ENCODE assay signal across 31 mouse cellular contexts in the genomic region with DNA sequence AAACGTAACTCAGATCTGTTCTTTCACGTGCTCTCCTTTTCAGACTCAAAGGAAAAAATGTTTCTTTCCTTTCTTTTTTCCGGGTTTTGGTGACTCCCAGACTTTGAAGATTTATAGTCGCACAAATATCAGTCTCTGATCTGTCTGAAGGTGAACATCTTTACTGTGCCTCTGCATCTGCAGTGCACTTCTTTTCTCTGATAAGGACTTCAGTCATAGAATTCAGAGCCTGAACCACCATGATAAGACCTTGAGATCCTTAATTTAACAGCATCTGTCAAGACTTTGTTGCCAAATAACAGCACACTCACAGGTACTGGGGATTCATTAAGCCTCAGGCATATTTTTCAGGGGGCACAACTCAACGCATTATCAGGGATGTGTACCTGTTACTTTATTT. TPM values are rescaled to one million over a fixed set of nuclear protein-coding genes. Genes with fewer than 3 reads are reported as not detected.
DNase-seq lines count a peak whose midpoint lies in the region; ATAC-seq and TF ChIP-seq lines count a peak whose summit lies in the region.
"Had no signal": no experiment of that assay in that cellular context is flagged by ENCODE, and none has a peak within 500 bp of the region (broad histone marks: within the 10 kb centered on the region; RNA-seq: fewer than 3 reads in every experiment).

No protein-coding gene starts in this region.

- H3K9ac ChIP-seq in liver, embryonic 11.5 days (ENCODE audit: low read depth, low read length), result no peak overlapping the region
- no peak overlapping the region for H3K9ac ChIP-seq in liver, embryonic 12.5 days
- H3K9ac ChIP-seq in liver, postnatal 0 days (replicated peaks), result no peak overlapping the region
- H3K9ac ChIP-seq: embryonic facial prominence, embryonic 12.5 days; heart, embryonic 15.5 days; hindbrain, embryonic 14.5 days; limb, embryonic 13.5 days; midbrain, embryonic 15.5 days; neural tube, embryonic 15.5 days had no signal

- WGBS in liver, embryonic 11.5 days, result 66% methylated on average over 5 of the region's 5 CpGs
- 46% methylated on average over 5 of the region's 5 CpGs for WGBS in liver, embryonic 12.5 days (ENCODE audit: insufficient replicate concordance)
- 74% methylated on average over 5 of the region's 5 CpGs for WGBS in liver, postnatal 0 days (ENCODE audit: insufficient replicate concordance)

- no peak for DNase-seq in liver, embryonic 11.5 days (ENCODE audit: low spot score)
- DNase-seq in liver, result no peak
- no peak for DNase-seq in liver, postnatal 0 days
- DNase-seq in thymus, adult 18-20 months, result no peak
- DNase-seq in urinary bladder, postnatal 25 days (ENCODE audit: low spot score), result no peak
- no peak for DNase-seq in adrenal gland, adult 18-20 months (ENCODE audit: low spot score in 2 of 2)
- DNase-seq: adrenal gland, postnatal 10 days; cerebellum, adult 11-12 months; cerebellum, adult 9-11 months; embryo, embryonic 11 days; kidney, adult 9 months; kidney, postnatal 10 days; layer of hippocampus, adult 9-11 months; lung, adult 2 months; lung, postnatal 10 days; retina, postnatal 1 day; right cerebral cortex, postnatal 14 days; thymus, postnatal 14 days had no signal

- no peaks in the 10 kb centered on the region for H3K9me3 ChIP-seq in liver, embryonic 11.5 days (ENCODE audit: control insufficient read depth, low read length)
- H3K9me3 ChIP-seq in liver, embryonic 12.5 days (replicated peaks), result 0 out of 2 replicates have a peak, but pooled peaks cover 3% of the 10 kb centered on the region
- H3K9me3 ChIP-seq in liver, postnatal 0 days (ENCODE audit: low read length), result no peaks in the 10 kb centered on the region
- H3K9me3 ChIP-seq: embryonic facial prominence, embryonic 12.5 days; heart, embryonic 10.5 days; heart, embryonic 15.5 days; limb, embryonic 13.5 days; midbrain, embryonic 10.5 days; midbrain, embryonic 15.5 days; neural tube, embryonic 15.5 days had no signal

- peak; percentile 96 for TF ChIP-seq EP300 in liver, postnatal 0 days (IDR thresholded peaks at IDR 0.05; ENCODE audit: low read depth)

- H3K4me2 ChIP-seq in liver, embryonic 11.5 days, result no peak overlapping the region
- H3K4me2 ChIP-seq in liver, embryonic 12.5 days, result peak overlapping the region; percentile 23; the same call in 1 of the 2 replicates
- peak overlapping the region; percentile 1; the same call in 1 of the 2 replicates for H3K4me2 ChIP-seq in liver, postnatal 0 days (ENCODE audit: low read depth, low read length)
- H3K4me2 ChIP-seq: embryonic facial prominence, embryonic 12.5 days; heart, embryonic 15.5 days; hindbrain, embryonic 14.5 days; limb, embryonic 13.5 days; midbrain, embryonic 15.5 days; neural tube, embryonic 15.5 days had no signal

- H3K4me3 ChIP-seq in liver, embryonic 11.5 days (ENCODE audit: low read depth, low read length), result no peak overlapping the region
- H3K4me3 ChIP-seq in liver, embryonic 12.5 days, result no peak overlapping the region
- H3K4me3 ChIP-seq in liver, postnatal 0 days (ENCODE audit: low read depth, low read length), result no peak overlapping the region
- H3K4me3 ChIP-seq: embryonic facial prominence, embryonic 12.5 days; heart, embryonic 10.5 days; heart, embryonic 15.5 days; limb, embryonic 13.5 days; midbrain, embryonic 10.5 days; midbrain, embryonic 15.5 days; neural tube, embryonic 15.5 days had no signal

- ATAC-seq in liver, embryonic 11.5 days (replicated peaks; ENCODE audit: low FRiP score), result peak; percentile 50
- ATAC-seq in liver, embryonic 12.5 days, result peak; percentile 30
- ATAC-seq in liver, postnatal 0 days, result no peak
- ATAC-seq: activated CD4-positive, CD25-positive, alpha-beta regulatory T cell, adult 4 months; forebrain, embryonic 16.5 days; intestine, postnatal 0 days; midbrain, embryonic 15.5 days had no signal

- no peak for TF ChIP-seq CTCF in liver, postnatal 0 days (IDR thresholded peaks at IDR 0.05; ENCODE audit: low read depth)

- H3K27me3 ChIP-seq in liver, embryonic 11.5 days (replicated peaks; ENCODE audit: control insufficient read depth, insufficient read depth, low read length), result no peaks in the 10 kb centered on the region
- H3K27me3 ChIP-seq in liver, embryonic 12.5 days (replicated peaks), result no peaks in the 10 kb centered on the region
- H3K27me3 ChIP-seq in liver, postnatal 0 days (ENCODE audit: insufficient read depth, low read length), result no peaks in the 10 kb centered on the region
- H3K27me3 ChIP-seq: embryonic facial prominence, embryonic 12.5 days; heart, embryonic 15.5 days; limb, embryonic 13.5 days; midbrain, embryonic 15.5 days; neural tube, embryonic 15.5 days had no signal

- peak overlapping the region; percentile 8 for H3K27ac ChIP-seq in liver, embryonic 11.5 days (ENCODE audit: low read depth, low read length)
- peak overlapping the region; percentile 76 for H3K27ac ChIP-seq in liver, embryonic 12.5 days
- no peak overlapping the region for H3K27ac ChIP-seq in liver, postnatal 0 days (ENCODE audit: low read depth)
- H3K27ac ChIP-seq: embryonic facial prominence, embryonic 12.5 days; heart, embryonic 10.5 days; heart, embryonic 15.5 days; hindbrain, embryonic 14.5 days; limb, embryonic 13.5 days; macrophage; midbrain, embryonic 10.5 days; midbrain, embryonic 15.5 days; neural tube, embryonic 15.5 days had no signal

- H3K36me3 ChIP-seq in liver, embryonic 11.5 days (ENCODE audit: control insufficient read depth, insufficient read depth, low read length), result no peaks in the 10 kb centered on the region
- no peaks in the 10 kb centered on the region for H3K36me3 ChIP-seq in liver, embryonic 12.5 days
- no peaks in the 10 kb centered on the region for H3K36me3 ChIP-seq in liver, postnatal 0 days (replicated peaks; ENCODE audit: insufficient read depth, low read length)
- H3K36me3 ChIP-seq: embryonic facial prominence, embryonic 12.5 days; heart, embryonic 10.5 days; heart, embryonic 15.5 days; limb, embryonic 13.5 days; midbrain, embryonic 10.5 days; midbrain, embryonic 15.5 days; neural tube, embryonic 15.5 days had no signal

- H3K4me1 ChIP-seq in liver, embryonic 11.5 days (replicated peaks; ENCODE audit: control insufficient read depth, insufficient read depth, low read length), result peaks cover 16% of the 10 kb centered on the region
- peaks cover 58% of the 10 kb centered on the region for H3K4me1 ChIP-seq in liver, embryonic 12.5 days
- peaks cover 18% of the 10 kb centered on the region for H3K4me1 ChIP-seq in liver, postnatal 0 days (ENCODE audit: insufficient read depth)

RNA-seq across cellular contexts. Expression of gene Dnah8, which starts 8.0 kb away (rescaled TPM):
- 4.4 and 4.7 TPM in 2 replicates for polyA plus RNA-seq in liver, embryonic 11.5 days (2014; fragmentation: Nextera tagmentation; extraction: Ambion mirVana)
- 2.4 and 3.1 TPM in 2 replicates for polyA plus RNA-seq in liver, embryonic 12.5 days (2016; fragmentation: Nextera tagmentation; extraction: Ambion mirVana)
- polyA plus RNA-seq in liver, postnatal 0 days (2015; fragmentation: Nextera tagmentation; extraction: Ambion mirVana), result 0.63 and 0.64 TPM in 2 replicates
- under 1 TPM; 0.60 to 0.93 TPM for total RNA-seq in adrenal gland, adult 18-20 months (2021)

RNA-seq across cellular contexts. Expression of gene Glo1, which starts 10.5 kb away (rescaled TPM):
- polyA plus RNA-seq in liver, embryonic 11.5 days (2014; fragmentation: Nextera tagmentation; extraction: Ambion mirVana), result 310 and 314 TPM in 2 replicates
- polyA plus RNA-seq in liver, embryonic 12.5 days (2016; fragmentation: Nextera tagmentation; extraction: Ambion mirVana), result 292 and 300 TPM in 2 replicates
- polyA plus RNA-seq in liver, postnatal 0 days (2015; fragmentation: Nextera tagmentation; extraction: Ambion mirVana), result 219 and 220 TPM in 2 replicates
- 100 to 1,000 TPM; 131 to 145 TPM for total RNA-seq in adrenal gland, adult 18-20 months (2021)

RNA-seq across cellular contexts. Expression of gene Btbd9, which starts 39.9 kb away (rescaled TPM):
- polyA plus RNA-seq in liver, embryonic 11.5 days (2014; fragmentation: Nextera tagmentation; extraction: Ambion mirVana), result 28.6 and 33.4 TPM in 2 replicates
- 18.9 and 21.6 TPM in 2 replicates for polyA plus RNA-seq in liver, embryonic 12.5 days (2016; fragmentation: Nextera tagmentation; extraction: Ambion mirVana)
- polyA plus RNA-seq in liver, postnatal 0 days (2015; fragmentation: Nextera tagmentation; extraction: Ambion mirVana), result 16.5 and 17.2 TPM in 2 replicates
- 10 to 100 TPM; 52.2 to 81.3 TPM for total RNA-seq in adrenal gland, adult 18-20 months (2021)
